Mouse (Mus musculus) layer of hippocampus, adult 18-20 months (tissue): ENCODE results near the gene Dock2. TPM values are rescaled to one million over a fixed set of nuclear protein-coding genes. Genes with fewer than 3 reads are reported as not detected.

Experiments
- DNase-seq, 2 experiments: peaks; one replicate each; pipeline ENCODE4 v3.0.0; 2022; ENCODE audit warnings: low spot score in 2 of 2
- total RNA-seq, 2 experiments: library from RNA; stranded (reverse); gene quantifications; 2 replicates each; pipeline ENCODE4 v1.2.3; 2021

Gene Dock2
- total RNA-seq, 2 experiments from 2014 or later = 3.2 to 3.4 TPM

DNA sequence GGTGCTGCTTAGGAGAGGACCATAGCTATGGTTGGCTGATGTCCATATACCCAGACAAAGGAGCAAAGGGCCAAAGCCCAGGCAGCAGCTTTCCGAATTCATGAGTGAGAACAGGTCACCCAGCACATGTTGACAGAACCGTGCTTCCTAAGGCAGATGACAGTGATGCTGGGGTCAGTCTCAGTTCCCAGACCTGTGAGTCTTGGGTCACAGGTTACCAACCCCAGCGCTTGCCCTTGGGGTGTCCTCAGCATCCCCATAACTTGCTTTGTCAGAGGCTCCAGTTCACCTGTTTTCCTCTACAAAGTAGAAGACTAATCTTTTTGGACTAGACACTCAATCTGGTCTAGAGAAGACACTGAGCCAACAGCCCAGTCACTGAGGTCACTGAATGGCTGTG is 252.7 kb downstream of the Dock2 start:
- DNase-seq = no peak

DNA sequence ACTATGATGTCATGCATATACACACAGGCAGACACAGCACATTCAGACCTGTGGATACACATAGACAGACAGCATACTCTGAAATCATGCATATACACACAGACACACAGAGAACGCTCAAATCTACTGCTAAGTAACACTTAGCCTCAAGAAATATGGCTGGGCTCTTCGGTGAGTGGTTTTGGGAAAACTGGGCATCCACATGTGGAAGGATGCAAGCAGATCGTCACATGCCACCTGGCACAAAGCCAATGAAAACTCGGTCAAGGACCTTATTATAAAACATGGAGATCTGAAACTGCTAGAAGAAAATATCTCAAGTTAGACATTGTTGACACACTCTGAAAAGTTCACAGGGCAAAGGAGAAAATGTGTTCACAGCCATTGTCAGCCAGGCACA is 255.7 kb downstream of the Dock2 start:
- DNase-seq = no peak

DNA sequence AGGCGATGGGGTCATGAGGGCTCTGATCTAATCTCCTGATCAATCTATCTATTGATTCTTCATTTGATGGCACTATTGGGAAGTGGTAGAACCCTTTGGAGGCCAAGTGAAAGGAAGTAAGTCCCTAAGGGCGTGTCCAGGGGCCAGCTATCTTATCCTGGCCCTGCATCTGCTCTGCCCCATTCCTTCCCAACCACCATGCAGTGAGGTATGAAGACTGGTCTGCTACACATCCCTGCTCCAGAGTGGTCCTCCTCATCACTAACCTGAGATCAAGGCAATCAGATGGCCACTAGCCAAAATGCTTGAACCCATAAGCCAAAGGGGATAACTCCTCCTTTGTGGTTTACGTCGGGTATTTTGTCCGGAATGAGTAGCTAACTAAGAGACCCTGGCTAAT is 256.5 kb downstream of the Dock2 start:
- no peak for DNase-seq

DNA sequence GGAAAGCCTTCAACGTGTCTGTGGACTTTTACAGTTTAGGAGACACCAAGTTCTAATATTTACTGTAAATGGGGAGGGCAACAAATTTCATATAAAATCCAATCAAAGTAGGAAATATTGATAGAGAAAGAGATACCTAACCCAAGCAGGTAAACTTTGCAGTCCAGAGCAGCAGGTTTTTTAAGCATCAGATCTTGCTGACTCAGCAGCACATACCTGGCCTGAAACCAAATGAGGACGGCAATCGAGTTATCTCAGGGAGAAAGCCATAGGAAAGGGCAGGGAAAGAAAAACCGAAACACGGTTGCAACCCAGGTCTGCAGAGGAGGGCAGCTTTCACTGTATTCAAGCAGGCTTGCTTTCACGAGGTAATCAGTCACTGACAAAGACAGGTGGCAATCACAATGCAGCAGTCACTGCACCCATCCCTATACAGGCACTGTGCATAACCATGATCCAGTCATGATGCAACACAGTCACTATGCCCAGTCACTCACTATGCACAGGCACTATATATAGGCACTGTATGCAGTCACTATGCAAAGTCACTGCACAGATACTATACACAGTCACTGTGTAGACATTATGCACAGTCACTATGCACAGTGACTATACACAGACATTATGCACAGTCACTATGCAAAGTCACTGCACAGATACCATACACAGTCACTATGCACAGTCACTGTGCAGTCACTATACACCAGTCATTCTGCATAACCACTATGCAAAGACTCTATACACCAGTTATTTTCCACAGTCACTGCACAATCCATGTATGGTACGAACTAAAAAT is 258.4 kb downstream of the Dock2 start:
- no peak for DNase-seq

DNA sequence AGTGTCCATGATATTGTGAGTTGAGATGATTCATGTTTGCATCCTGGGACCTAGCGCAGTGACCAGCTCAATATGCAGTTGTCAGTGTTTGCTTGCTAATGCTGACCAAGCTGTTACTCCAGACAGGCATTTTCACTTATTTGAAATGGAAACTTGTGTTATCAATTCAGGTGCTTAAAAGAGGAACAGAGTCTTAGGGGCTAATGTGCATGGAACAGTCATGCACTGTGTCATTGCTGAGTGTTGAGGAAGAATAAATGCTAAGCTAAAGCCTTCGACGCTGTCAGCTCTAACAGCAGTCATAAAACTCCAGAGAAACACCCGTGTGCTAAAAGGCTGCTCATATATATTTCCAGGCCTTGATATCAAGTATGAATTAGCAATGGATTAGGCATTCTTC is 259.1 kb downstream of the Dock2 start:
- no peak for DNase-seq

DNA sequence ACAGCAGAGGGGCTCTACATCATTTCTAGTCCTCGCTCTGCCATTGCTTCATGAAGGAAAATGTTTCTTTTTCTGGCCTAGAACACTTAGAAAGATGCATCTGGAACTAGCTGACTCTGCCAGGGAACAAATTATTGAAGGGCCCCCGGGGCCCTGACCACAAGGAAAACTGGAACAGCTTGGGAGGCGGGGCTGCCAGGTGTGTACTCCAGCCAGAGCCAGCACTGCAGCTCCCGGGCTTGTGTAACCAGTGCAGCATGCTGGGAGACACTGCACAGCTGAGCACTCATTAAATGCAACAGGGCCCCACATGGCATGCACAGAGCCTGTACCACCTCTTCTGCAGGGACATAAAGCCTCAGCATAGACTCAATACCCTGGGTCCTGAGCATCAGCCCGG is 265.1 kb downstream of the Dock2 start:
- no peak for DNase-seq

DNA sequence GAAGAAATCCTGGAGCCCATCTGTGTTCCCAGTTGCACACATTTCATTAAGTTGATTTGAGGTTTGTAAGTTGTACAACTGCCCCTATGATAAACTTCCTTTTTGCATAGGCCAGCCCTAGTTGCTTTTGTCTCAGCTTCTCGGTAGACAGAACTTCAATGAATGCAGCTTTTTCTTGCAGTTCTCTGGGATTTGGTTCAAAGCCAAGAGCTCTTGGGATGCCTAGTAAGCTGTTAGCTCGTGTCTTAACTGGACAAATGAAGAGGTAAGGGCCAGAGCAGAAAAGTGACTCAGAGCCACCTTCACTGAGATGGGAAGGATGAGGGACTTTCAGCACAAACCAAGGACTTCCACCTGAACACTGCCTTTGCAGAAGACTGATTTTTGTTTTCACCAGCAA is 266.7 kb downstream of the Dock2 start:
- DNase-seq = no peak

DNA sequence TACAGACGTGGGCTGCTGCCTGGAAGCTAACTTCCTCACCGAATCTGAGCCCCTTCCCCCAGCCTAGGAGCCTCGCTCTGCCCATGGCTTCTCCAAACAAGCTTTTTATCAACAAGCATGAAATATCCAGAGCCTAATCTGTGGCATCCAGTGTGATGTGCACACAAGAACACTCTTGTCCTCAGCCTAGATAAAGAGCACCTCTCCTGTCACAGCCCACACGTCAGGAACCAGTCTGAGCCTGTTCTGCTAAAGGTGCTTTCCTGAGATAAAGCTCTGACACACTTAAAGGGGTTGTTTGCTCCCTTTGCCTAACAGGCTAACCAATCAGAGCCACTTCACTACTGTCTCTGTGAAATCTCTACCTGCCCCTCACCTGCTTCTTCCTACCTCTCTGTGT is 268.4 kb downstream of the Dock2 start:
- DNase-seq = no peak

DNA sequence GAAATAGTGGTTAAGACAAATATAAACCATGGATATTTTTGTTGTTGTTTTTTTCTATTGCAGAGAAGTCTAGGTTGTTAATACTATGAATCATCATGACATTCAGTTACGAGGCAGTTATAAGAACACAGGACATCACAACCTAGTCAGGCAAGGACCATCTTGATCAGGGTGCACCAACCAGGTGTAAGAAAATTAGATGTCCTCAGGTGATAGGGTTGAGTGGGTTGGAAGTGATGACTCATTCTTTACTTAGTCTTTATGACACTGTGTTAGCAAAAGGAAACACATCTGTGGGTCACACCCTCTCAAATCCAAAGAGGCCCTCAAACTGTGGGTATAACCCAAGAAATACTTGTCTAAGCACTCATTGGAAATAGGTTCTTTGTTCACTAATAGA is 277.3 kb downstream of the Dock2 start:
- DNase-seq = no peak

DNA sequence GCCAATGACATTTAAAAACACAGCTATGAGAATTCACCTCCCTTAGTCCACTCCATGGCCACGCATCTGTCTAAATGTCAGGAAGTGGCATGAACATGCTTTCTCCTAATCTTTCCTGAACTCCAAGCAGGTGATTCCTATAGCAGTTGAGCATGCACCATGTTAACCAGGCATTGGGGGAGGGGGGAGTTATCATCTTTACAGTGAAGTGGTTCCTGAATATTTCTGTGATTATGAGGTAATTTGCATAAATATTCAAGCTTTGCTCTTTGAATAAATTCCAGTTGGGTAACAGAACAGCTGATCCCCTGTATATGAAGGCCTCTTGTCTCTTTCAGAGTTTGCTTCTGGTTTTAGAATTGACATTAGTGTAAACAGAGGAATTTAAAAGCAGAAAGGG is 284.0 kb downstream of the Dock2 start:
- no peak for DNase-seq

DNA sequence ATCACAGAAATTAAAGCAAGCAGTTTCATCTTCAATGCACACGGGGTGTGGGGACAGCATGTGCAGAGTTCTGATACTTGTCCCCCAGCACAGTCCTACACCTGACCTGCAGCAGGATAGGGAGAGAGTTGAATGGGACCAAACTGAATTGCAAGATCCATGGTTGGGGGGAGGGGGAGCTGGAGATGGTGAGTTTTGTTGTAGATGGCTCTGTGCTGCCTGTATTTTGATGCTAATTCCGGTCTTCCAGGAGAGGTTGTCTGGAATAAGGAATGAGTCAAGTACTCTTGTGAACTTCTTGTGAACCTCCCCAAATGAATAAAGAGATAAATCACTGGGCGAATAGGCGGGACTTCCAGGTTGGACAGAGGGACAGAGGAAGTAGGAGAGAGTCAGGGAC is 289.0 kb downstream of the Dock2 start:
- no peak for DNase-seq

DNA sequence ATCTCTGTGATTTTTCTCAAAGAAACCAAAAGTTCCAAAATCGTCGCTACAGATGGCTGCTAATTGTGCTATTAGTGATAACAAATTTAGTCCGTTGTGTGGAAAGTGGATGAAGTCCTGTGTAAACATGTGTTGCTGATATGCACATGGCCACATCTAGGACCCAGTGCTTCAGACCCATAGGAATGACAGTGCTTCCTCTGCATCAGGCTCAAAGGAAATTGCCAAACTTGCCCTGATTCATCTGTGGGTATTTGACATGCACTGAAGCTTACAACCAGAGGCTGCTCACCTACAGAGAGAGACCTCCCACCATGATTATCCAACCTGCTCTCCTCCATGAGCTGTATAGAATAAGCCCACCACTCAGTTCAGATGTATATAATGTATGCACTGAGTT is 290.7 kb downstream of the Dock2 start:
- no peak for DNase-seq

DNA sequence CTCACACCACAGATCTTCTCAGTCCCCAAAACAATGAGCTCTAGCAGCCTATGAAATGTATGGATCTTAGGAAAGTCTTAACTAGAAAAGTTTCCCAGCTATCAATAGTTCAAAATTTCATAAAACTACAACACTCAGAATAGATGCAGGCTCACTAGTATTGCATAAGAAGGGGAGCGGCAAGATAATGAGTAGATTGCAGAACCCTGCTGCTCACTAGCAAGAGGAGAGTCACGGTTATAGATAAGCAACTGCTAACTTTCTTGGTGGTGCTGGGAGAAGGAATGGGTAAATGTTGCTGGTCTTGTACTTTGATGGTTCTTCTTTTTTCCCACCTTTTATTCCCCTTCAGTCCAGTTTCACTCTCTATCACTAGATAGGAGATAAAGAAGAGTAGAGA is 291.5 kb downstream of the Dock2 start:
- DNase-seq = no peak

DNA sequence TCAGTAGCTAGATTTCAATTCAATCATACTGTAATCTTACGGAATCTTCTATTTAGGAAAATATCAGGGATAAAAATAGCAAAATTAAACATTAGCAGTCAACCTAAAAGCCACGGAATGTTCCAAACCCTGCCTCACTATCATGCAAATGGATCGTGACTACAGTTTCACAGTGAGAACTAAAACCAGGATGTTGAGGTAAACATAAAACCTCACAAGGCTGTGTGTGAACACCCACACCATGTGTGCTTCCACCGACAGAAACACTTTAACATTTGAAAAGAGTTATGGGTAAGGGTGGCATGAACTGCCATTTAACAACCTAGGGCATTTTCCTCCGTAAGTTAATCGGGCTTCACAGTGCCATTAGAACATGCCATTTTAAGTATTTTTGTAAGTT is 294.1 kb downstream of the Dock2 start:
- no peak for DNase-seq

DNA sequence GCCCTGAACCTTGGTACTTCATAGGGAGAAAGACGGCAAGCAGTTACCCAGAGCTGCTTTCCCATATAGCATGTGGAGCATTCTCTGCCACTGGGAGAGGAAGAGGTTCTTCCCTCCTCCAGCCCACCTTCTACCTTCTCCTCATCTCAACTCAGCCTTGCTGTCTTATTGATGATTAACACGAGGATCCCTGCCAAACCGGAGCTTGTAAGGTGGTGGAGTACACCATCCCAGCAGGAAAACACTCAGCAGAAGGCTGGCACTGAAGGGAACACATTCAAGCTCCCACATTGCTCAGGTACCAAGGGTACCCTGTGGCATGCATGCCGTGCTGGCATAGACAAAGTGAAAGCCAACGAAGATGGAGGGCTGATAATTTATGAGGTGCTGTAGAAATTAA is 304.4 kb downstream of the Dock2 start:
- DNase-seq = no peak

DNA sequence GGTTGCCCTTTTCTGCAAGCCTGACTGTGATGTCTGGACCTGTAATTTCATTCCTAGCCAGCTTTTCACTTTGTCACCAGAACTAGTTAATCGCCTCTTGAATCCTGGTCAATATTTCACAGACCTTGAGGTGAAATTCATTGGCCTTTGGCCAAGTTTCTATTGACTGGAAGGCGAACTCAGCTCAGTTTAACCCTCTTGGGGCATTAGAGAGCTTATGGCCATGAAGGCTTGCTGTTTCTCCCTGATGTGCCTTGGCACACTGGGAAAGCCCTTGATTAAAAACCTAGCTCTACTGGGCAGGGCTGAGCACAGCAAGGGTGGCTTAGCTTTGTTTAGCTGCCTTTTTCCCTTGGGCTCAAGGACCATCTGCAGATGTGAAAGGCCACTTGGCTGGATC is 313.9 kb downstream of the Dock2 start:
- DNase-seq = no peak

DNA sequence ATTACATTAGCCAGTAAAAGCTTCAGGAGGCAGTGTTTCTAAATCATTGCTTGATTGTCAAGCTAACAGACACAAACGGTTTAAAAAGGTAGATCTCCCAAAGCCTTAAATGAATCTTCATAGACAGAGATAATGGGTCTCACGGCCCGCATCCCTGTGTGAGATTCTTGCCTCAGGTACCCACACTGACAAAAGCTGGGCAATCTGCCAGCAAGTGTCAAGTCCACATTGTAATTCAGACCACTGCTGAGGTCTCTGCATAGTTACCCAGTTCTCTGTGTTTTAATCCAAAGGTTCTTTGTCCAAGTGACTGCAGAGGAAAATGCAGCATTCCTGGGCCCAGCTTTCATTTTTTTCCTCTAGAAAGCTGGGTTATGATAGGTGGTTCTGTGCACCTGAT is 315.1 kb downstream of the Dock2 start:
- no peak for DNase-seq

DNA sequence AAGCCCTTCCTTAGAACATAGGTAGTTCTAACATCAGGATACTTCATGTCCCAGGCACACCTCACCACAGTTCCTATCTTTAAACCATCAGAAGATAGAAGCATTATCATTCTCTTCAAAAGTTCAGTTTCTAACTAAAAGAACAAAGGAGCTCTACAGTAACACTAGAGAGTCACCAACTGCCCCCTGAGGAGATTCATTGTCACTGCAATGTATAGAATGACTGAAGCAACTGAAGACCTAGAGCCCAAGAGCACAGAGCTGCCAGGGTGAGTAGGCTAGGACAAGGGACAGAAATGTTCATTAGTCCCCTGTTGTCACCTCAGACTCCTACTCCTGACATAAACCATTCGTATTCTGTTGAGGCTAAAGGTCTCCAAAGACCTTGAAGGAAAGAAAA is 316.6 kb downstream of the Dock2 start:
- DNase-seq = no peak

DNA sequence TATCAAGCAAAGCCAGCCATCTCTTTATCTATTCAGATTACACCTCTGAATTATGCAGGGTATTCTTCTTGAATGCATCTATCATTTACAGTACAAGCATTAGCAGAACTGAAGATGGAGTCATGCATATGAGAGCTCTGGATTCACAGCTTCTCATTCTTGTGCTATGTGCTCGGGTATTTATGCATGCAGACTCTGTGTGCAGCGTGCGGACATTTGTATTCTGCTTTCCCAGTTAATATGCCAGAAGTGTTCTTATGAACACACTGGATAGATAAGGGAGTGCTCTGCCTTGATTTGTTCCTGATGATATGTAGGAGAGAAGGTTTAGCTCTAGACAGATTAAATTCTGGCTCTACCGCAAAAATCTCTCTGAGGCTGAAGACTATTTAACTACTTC is 333.7 kb downstream of the Dock2 start:
- no peak for DNase-seq

DNA sequence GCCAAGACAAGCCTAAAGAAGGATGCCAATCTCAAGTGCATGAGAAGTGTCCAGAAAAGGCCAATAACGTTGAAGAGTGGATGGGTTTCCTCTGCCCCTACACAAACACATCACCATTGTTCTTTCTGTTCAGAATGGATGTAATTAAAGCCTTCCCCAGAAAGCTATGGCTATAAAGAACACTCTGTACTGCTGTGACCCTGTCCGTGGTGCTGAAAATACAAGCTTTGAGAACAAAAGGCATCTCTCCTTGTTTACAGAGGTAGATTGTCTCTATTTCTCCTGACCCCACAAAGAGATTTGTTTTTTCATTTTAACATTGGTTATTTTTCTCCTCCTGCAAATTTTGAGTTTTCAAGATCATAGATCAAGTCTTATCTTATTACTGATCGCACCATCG is 335.8 kb downstream of the Dock2 start:
- no peak for DNase-seq

DNA sequence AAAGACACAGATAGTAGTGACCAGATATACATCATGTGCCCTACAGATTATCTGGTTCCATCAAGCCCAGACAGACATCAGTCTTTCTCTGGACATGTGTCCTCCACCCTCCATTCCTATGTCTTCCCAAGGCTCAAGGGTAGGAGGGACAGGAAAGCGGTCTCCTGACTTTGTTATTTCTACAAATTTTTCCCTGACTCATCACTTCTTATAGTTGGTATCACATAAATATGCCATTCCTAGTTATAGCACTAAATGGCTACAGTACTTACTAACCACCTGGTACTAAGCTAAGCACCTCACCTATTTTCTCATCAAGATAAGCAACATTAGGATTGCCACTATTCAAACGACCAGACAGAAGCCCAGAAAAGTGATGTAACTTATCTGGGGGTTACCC is 345.3 kb downstream of the Dock2 start:
- DNase-seq = no peak

DNA sequence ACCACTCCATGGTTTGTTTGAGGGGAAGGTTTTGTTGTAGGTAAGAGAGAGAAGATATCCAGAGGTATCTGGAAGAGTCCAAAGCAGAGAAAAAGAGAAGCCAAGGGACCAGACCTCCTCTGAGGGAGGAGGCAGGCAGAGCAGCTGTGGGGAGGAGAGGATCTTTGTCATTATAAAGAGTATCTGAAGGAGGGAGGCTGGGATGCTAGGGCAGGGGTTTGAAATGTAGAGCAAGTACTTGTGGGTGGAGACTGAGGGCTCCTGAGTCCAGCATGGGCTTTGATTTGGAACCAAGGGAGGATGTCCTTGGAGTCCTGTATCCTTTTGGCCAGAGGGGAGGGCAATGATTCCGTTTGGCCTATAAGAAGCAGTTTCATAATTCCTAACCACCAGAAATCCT is 346.2 kb downstream of the Dock2 start:
- DNase-seq = no peak

DNA sequence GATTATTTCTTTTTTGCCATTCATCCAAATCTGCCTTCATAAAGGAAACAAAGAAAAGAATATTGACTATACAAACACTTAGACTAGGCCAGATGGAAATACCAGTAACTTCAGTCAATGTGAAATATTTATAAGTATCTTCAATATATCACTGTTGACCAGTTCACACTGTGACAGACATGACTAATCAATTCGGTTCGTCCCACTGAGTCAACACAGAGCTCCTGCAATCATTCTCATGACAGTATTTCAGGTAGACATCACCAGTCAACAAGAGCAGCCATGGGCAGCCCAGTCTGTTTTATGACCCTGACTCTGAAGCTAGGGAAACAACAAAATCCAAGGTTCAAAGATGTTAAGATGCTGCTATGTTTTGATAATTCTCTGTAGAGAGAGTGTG is 351.7 kb downstream of the Dock2 start:
- DNase-seq = no peak

DNA sequence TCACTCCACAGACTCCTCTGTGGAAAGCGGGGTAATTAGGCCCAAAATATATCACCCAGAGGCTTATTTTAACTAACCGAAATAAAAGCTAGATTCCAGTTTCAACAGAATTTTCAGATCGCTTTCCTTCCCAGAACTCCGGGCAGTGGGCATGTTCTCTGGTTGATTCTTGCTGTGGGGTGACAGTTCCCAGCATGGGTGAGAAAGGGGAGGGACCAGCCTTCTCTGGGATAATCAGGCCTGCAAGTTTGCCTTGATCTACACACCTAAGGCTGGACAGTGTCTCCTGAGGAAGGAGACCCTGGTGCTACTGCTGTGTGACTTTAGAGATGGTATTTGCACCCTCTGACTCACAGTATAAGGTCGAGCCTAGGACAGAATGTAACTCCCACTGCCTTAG is 352.3 kb downstream of the Dock2 start:
- no peak for DNase-seq
